Mouse (Mus musculus): ENCODE results near the gene Tmem217. TPM values are rescaled to one million over a fixed set of nuclear protein-coding genes. Genes with fewer than 3 reads are reported as not detected.

Tmem217 gene
- total and polyA plus RNA-seq, 3 experiments: 0.26 to 0.76 TPM; not detected in 1

- in situ Hi-C loops (cut with MboI; ENCODE audit: low pct_ligation_motif_present, low pct_unique_long_range_greater_than_20kb, low sequenced_read_pairs) (no loop called here), dilution Hi-C loops (cut with MboI; ENCODE audit: extremely low pct_ligation_motif_present, extremely low pct_unique_long_range_greater_than_20kb, low sequenced_read_pairs) (no loop called here)
- no peak overlapping the region for H3K27ac ChIP-seq (ENCODE audit: insufficient read depth, low read depth)
Measured at GRCm38 (mm10) chr17:29556456-29556855, 4.3 kb upstream of the Tmem217 start.

GRCm38 (mm10) chr17:29554176-29554575, 2.0 kb upstream of the Tmem217 start:
- in situ Hi-C loops (cut with MboI; ENCODE audit: low pct_ligation_motif_present, low pct_unique_long_range_greater_than_20kb, low sequenced_read_pairs): loop anchor here (5.0 kb wide), 1 partner anchor 48 kb away; no protein-coding TSS in a partner anchor
- no peak overlapping the region for H3K4me2 ChIP-seq (ENCODE audit: insufficient read depth, low read depth, poor library complexity, severe bottlenecking)
- no peak overlapping the region for H3K4me3 ChIP-seq (replicated peaks in 1 of 3; ENCODE audit: low read depth in 2 of 3, low read length in 2 of 3, poor library complexity in 1 of 3)
- peaks cover 0 to 37% of the 10 kb centered on the region in 2 experiments for H3K36me3 ChIP-seq (replicated peaks in 1 of 2; ENCODE audit: control insufficient read depth in 1 of 2, insufficient read depth in 1 of 2, low read length in 1 of 2)
- H3K79me2 ChIP-seq (replicated peaks; ENCODE audit: control insufficient read depth, extremely low read depth, insufficient read depth, poor library complexity, severe bottlenecking): peaks cover 15% of the 10 kb centered on the region
- no peak overlapping the region for H3K9ac ChIP-seq (ENCODE audit: insufficient read depth, low read depth)
- TF ChIP-seq USF1 (IDR thresholded peaks at IDR 0.05; ENCODE audit: low read depth, low read length) (no peak), CTCF (conservative IDR thresholded peaks at IDR 0.05 in 1 of 2, IDR thresholded peaks at IDR 0.05 in 1 of 2; ENCODE audit: low read depth in 2 of 2, low read length in 2 of 2) (no peak), NELFE (IDR thresholded peaks at IDR 0.05; ENCODE audit: low read depth, low read length) (no peak), SMC3 (IDR thresholded peaks at IDR 0.05; ENCODE audit: low read depth, low read length) (no peak)
- DNase-seq (ENCODE audit: extremely low read depth): no peak
- H3K27me3 ChIP-seq (replicated peaks): no peaks in the 10 kb centered on the region
- peaks cover 6 to 46% of the 10 kb centered on the region in 2 experiments; a peak in 3 of 4 replicates for H3K4me1 ChIP-seq (ENCODE audit: control insufficient read depth in 1 of 2, insufficient read depth in 2 of 2)
- dilution Hi-C loops (cut with MboI; ENCODE audit: extremely low pct_ligation_motif_present, extremely low pct_unique_long_range_greater_than_20kb, low sequenced_read_pairs): no loop called here
- no peak overlapping the region for H3K27ac ChIP-seq (ENCODE audit: insufficient read depth, low read depth)
- no peaks in the 10 kb centered on the region for H3K9me3 ChIP-seq (replicated peaks; ENCODE audit: low read length)

More at GRCm38 (mm10) chr17:29556456-29556855, 4.3 kb upstream of the Tmem217 start:
- H3K9me3 ChIP-seq (replicated peaks; ENCODE audit: low read length): no peaks in the 10 kb centered on the region
- no peak for TF ChIP-seq ZNF384 (IDR thresholded peaks at IDR 0.05; ENCODE audit: low read depth, low read length)
- no peak for TF ChIP-seq POLR2AphosphoS2 (IDR thresholded peaks at IDR 0.05; ENCODE audit: low read depth, low read length)
- no peak for TF ChIP-seq PAX5 (IDR thresholded peaks at IDR 0.05; ENCODE audit: low read length)
- no peak for TF ChIP-seq RCOR1 (conservative IDR thresholded peaks at IDR 0.05; ENCODE audit: low read depth, low read length)
- no peak for TF ChIP-seq E2F4 (IDR thresholded peaks at IDR 0.05; ENCODE audit: insufficient replicate concordance, low read depth, low read length)
- no peak for TF ChIP-seq CTCF (conservative IDR thresholded peaks at IDR 0.05 in 1 of 2, IDR thresholded peaks at IDR 0.05 in 1 of 2; ENCODE audit: low read depth in 2 of 2, low read length in 2 of 2)
- TF ChIP-seq ZC3H11A (IDR thresholded peaks at IDR 0.05; ENCODE audit: low read depth, low read length): no peak
- TF ChIP-seq ZKSCAN1 (IDR thresholded peaks at IDR 0.05; ENCODE audit: borderline replicate concordance, low read depth, low read length): no peak
- TF ChIP-seq MYC (IDR thresholded peaks at IDR 0.05; ENCODE audit: low read depth, low read length): no peak
- no peak overlapping the region for H3K4me2 ChIP-seq (ENCODE audit: insufficient read depth, low read depth, poor library complexity, severe bottlenecking)
- H3K4me3 ChIP-seq (replicated peaks in 1 of 3; ENCODE audit: low read depth in 2 of 3, low read length in 2 of 3, poor library complexity in 1 of 3): no peak overlapping the region
- no peak overlapping the region for H3K9ac ChIP-seq (ENCODE audit: insufficient read depth, low read depth)
- H3K27me3 ChIP-seq (replicated peaks): no peaks in the 10 kb centered on the region
- H3K79me2 ChIP-seq (replicated peaks; ENCODE audit: control insufficient read depth, extremely low read depth, insufficient read depth, poor library complexity, severe bottlenecking): peaks cover 8% of the 10 kb centered on the region
- peaks cover 6 to 34% of the 10 kb centered on the region in 2 experiments; a peak in 3 of 4 replicates for H3K4me1 ChIP-seq (ENCODE audit: control insufficient read depth in 1 of 2, insufficient read depth in 2 of 2)
- H3K36me3 ChIP-seq (replicated peaks in 1 of 2; ENCODE audit: control insufficient read depth in 1 of 2, insufficient read depth in 1 of 2, low read length in 1 of 2): peaks cover 0 to 48% of the 10 kb centered on the region in 2 experiments
- no peak for DNase-seq (ENCODE audit: extremely low read depth)

DNA sequence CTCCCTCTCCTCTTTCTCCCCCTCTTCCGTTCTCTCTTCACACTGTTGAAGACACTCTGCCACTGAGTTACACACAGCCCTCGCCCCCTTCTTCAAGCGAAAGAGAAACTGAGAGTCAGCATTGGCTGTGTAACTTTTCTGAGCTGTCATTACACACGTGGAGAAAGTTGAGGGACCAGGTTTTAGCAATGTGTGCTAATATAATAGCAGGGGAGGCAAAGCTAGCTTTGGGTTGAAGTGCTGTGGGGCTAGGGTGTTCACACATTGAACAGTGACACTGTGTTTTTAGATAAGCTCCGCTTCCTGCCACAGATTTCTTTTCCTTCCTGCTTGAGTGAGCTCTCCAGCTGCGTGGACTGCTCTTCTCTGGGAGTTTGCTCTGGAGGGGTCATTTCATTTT, 1.2 kb downstream of the Tmem217 start:
- in situ Hi-C loops (cut with MboI; ENCODE audit: low pct_ligation_motif_present, low pct_unique_long_range_greater_than_20kb, low sequenced_read_pairs) (loop anchor here (5.0 kb wide), 1 partner anchor 51 kb away; no protein-coding TSS in a partner anchor), dilution Hi-C loops (cut with MboI; ENCODE audit: extremely low pct_ligation_motif_present, extremely low pct_unique_long_range_greater_than_20kb, low sequenced_read_pairs) (no loop called here)
- Histone ChIP-seq H3K4me3 (replicated peaks in 1 of 3; ENCODE audit: low read depth in 2 of 3, low read length in 2 of 3, poor library complexity in 1 of 3) (peak overlapping the region; percentile 33 to 99 (median 84)), H3K27ac (ENCODE audit: insufficient read depth, low read depth) (no peak overlapping the region), H3K4me1 (ENCODE audit: control insufficient read depth in 1 of 2, insufficient read depth in 2 of 2) (peaks cover 2 to 24% of the 10 kb centered on the region in 2 experiments; a peak in 3 of 4 replicates), H3K27me3 (replicated peaks) (peaks cover 5% of the 10 kb centered on the region), H3K4me2 (ENCODE audit: insufficient read depth, low read depth, poor library complexity, severe bottlenecking) (peak overlapping the region; percentile 76), H3K9ac (ENCODE audit: insufficient read depth, low read depth) (0 out of 2 replicates have a peak overlapping the region, but pooled peaks have one; percentile 92), H3K36me3 (replicated peaks in 1 of 2; ENCODE audit: control insufficient read depth in 1 of 2, insufficient read depth in 1 of 2, low read length in 1 of 2) (peaks cover 0 to 22% of the 10 kb centered on the region in 2 experiments), H3K79me2 (replicated peaks; ENCODE audit: control insufficient read depth, extremely low read depth, insufficient read depth, poor library complexity, severe bottlenecking) (peaks cover 12% of the 10 kb centered on the region), H3K9me3 (replicated peaks; ENCODE audit: low read length) (peaks cover 3% of the 10 kb centered on the region)
- DNase-seq (ENCODE audit: extremely low read depth): no peak
- no peak for TF ChIP-seq MAZ (IDR thresholded peaks at IDR 0.05; ENCODE audit: low read depth, low read length)
- TF ChIP-seq SIN3A (IDR thresholded peaks at IDR 0.05; ENCODE audit: low read length): peak; percentile 78; the same call in 1 of the 2 replicates
- no peak for TF ChIP-seq USF1 (IDR thresholded peaks at IDR 0.05; ENCODE audit: low read depth, low read length)
- peak; percentile 99 for TF ChIP-seq MXI1 (IDR thresholded peaks at IDR 0.05; ENCODE audit: low read depth, low read length)
- no peak for TF ChIP-seq TBP (conservative IDR thresholded peaks at IDR 0.05; ENCODE audit: low read depth, low read length)
- no peak for TF ChIP-seq KAT2A (IDR thresholded peaks at IDR 0.05; ENCODE audit: insufficient replicate concordance, low read length)
- no peak for TF ChIP-seq MAFK (IDR thresholded peaks at IDR 0.05; ENCODE audit: insufficient replicate concordance, low read length)
- TF ChIP-seq MYC (IDR thresholded peaks at IDR 0.05; ENCODE audit: low read depth, low read length): 0 out of 2 replicates have a peak, but pooled peaks have one; percentile 23
- no peak for TF ChIP-seq TCF12 (IDR thresholded peaks at IDR 0.05; ENCODE audit: low read depth, low read length)
- TF ChIP-seq PAX5 (IDR thresholded peaks at IDR 0.05; ENCODE audit: low read length): no peak
- no peak for TF ChIP-seq RCOR1 (conservative IDR thresholded peaks at IDR 0.05; ENCODE audit: low read depth, low read length)
- peak; percentile 39; the same call in 1 of the 2 replicates for TF ChIP-seq BHLHE40 (IDR thresholded peaks at IDR 0.05; ENCODE audit: low read depth, low read length)
- no peak for TF ChIP-seq POLR2A (IDR thresholded peaks at IDR 0.05; ENCODE audit: low read depth, low read length)
- TF ChIP-seq CHD2 (IDR thresholded peaks at IDR 0.05; ENCODE audit: low read length): no peak
- no peak for TF ChIP-seq JUN (IDR thresholded peaks at IDR 0.05; ENCODE audit: insufficient read depth, low read depth, low read length)
- no peak for TF ChIP-seq SMC3 (IDR thresholded peaks at IDR 0.05; ENCODE audit: low read depth, low read length)
- no peak for TF ChIP-seq ELF1 (IDR thresholded peaks at IDR 0.05; ENCODE audit: low read depth, low read length)
- TF ChIP-seq GABPA (IDR thresholded peaks at IDR 0.05; ENCODE audit: insufficient replicate concordance, low read depth, low read length): no peak

Data from CH12.LX (cell line).